Mouse (Mus musculus) left cerebral cortex, adult 2 months (tissue): ENCODE measurements at regions not wholly inside any gene's neighbourhood (a gene's known extent, or its start where the extent isn't known, plus 50 kb on each side); places are given as distances from the start of the nearest gene placed in this dataset.

Experiments used
- DNase-seq, 2 experiments: peaks; one replicate each; pipeline ENCODE4 v3.0.0; 2021 to 2022; ENCODE audit warnings: low spot score in 2 of 2, mixed read lengths in 1 of 2; ENCODE audit errors: extremely low spot score in 1 of 2
- H3K27ac ChIP-seq: fragments of 200-600 bp; 2 replicates; pipeline ENCODE4 v1.8.1; 2022
- H3K4me3 ChIP-seq: fragments of 200-600 bp; 2 replicates; pipeline ENCODE4 v1.8.1; 2022
- CTCF ChIP-seq: fragments of 200-600 bp; IDR thresholded peaks from 2 replicates; pipeline ENCODE4 v1.8.1; 2022; ENCODE audit warnings: antibody characterized with exemption, mild to moderate bottlenecking, moderate library complexity
- intact Hi-C: fragments of 180-260 bp; cut with DNase I; formaldehyde crosslinking; loops from one replicate; pipeline ENCODE4 v1.15.1; 2025

- no peak for TF ChIP-seq CTCF
- Histone ChIP-seq H3K27ac (no peak overlapping the region), H3K4me3 (no peak overlapping the region)
- intact Hi-C loops: no loop called here
- DNase-seq: no peak
Measured at GRCm38 (mm10) chr2:79131743-79132517, 123.3 kb upstream of the Itga4 start.

- no peak overlapping the region for H3K27ac ChIP-seq
- H3K4me3 ChIP-seq: no peak overlapping the region
- TF ChIP-seq CTCF: no peak
- no peak for DNase-seq
- intact Hi-C loops: no loop called here
Measured at GRCm38 (mm10) chr2:79132518-79132845, 122.7 kb upstream of the Itga4 start.

GRCm38 (mm10) chr2:79134281-79134680 is 120.9 kb upstream of the Itga4 start:
- intact Hi-C loops: no loop called here
- TF ChIP-seq CTCF: no peak
- no peak overlapping the region for H3K4me3 ChIP-seq
- DNase-seq: no peak
- H3K27ac ChIP-seq: no peak overlapping the region

- H3K4me3 ChIP-seq: no peak overlapping the region
- no peak for DNase-seq
- no peak for TF ChIP-seq CTCF
- no peak overlapping the region for H3K27ac ChIP-seq
- intact Hi-C loops: no loop called here
Measured at GRCm38 (mm10) chr2:79135986-79136385, 119.2 kb upstream of the Itga4 start.

- no peak overlapping the region for H3K4me3 ChIP-seq
- intact Hi-C loops: no loop called here
- no peak for TF ChIP-seq CTCF
- DNase-seq: no peak
- no peak overlapping the region for H3K27ac ChIP-seq
Measured at GRCm38 (mm10) chr2:79136619-79137458, 118.4 kb upstream of the Itga4 start.

- Histone ChIP-seq H3K4me3 (no peak overlapping the region), H3K27ac (no peak overlapping the region)
- TF ChIP-seq CTCF: no peak
- DNase-seq: no peak
- intact Hi-C loops: no loop called here
Measured at GRCm38 (mm10) chr2:79137694-79138171, 117.5 kb upstream of the Itga4 start.

GRCm38 (mm10) chr2:79138368-79139109 is 116.7 kb upstream of the Itga4 start:
- no peak for DNase-seq
- Histone ChIP-seq H3K4me3 (no peak overlapping the region), H3K27ac (no peak overlapping the region)
- intact Hi-C loops: no loop called here
- TF ChIP-seq CTCF: no peak

GRCm38 (mm10) chr2:79141961-79142360 is 113.3 kb upstream of the Itga4 start:
- no peak for TF ChIP-seq CTCF
- intact Hi-C loops: no loop called here
- DNase-seq: no peak
- H3K4me3 ChIP-seq: no peak overlapping the region
- H3K27ac ChIP-seq: no peak overlapping the region

GRCm38 (mm10) chr2:79143196-79143595 is 112.0 kb upstream of the Itga4 start:
- Histone ChIP-seq H3K4me3 (no peak overlapping the region), H3K27ac (no peak overlapping the region)
- TF ChIP-seq CTCF: no peak
- no peak for DNase-seq
- intact Hi-C loops: no loop called here

GRCm38 (mm10) chr2:79145897-79146296 is 109.3 kb upstream of the Itga4 start:
- intact Hi-C loops: no loop called here
- no peak overlapping the region for H3K27ac ChIP-seq
- TF ChIP-seq CTCF: no peak
- H3K4me3 ChIP-seq: no peak overlapping the region
- DNase-seq: no peak

GRCm38 (mm10) chr2:79146563-79146962 is 108.7 kb upstream of the Itga4 start:
- DNase-seq: no peak

More at GRCm38 (mm10) chr2:79146563-79146962, 108.7 kb upstream of the Itga4 start:
- no peak for TF ChIP-seq CTCF
- intact Hi-C loops: no loop called here
- Histone ChIP-seq H3K27ac (no peak overlapping the region), H3K4me3 (no peak overlapping the region)
